Mouse (Mus musculus): ENCODE results near the gene Dnah17.

DNA sequence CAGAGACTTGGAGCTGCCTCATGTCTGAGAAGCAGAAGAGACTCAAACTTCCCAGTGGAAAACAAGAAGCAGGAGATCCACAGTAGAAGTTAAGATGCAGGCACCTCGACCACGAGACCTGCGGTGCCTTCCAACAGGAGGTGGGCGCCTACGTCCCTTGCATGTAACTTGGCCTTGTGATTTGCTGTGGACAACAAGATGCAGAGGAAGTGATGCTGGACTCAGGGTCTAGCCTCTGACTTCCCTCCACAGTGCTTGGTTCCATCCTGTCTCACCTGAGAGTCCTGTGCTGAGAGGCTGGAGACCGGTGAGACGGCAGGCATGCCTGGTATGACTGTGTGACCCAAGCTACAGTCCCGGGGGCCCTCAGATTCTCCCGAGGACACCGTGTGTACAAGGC lies 16.0 kb upstream of the Dnah17 start:
- no peak for TF ChIP-seq CTCF (IDR thresholded peaks at IDR 0.05; ENCODE audit: low read depth, low read length)
- TF ChIP-seq POLR2A (IDR thresholded peaks at IDR 0.05; ENCODE audit: extremely low read depth, insufficient read depth, low read length) = no peak
